Mouse (Mus musculus): ENCODE results near the gene Macrod2.

The Macrod2 gene

DNA sequence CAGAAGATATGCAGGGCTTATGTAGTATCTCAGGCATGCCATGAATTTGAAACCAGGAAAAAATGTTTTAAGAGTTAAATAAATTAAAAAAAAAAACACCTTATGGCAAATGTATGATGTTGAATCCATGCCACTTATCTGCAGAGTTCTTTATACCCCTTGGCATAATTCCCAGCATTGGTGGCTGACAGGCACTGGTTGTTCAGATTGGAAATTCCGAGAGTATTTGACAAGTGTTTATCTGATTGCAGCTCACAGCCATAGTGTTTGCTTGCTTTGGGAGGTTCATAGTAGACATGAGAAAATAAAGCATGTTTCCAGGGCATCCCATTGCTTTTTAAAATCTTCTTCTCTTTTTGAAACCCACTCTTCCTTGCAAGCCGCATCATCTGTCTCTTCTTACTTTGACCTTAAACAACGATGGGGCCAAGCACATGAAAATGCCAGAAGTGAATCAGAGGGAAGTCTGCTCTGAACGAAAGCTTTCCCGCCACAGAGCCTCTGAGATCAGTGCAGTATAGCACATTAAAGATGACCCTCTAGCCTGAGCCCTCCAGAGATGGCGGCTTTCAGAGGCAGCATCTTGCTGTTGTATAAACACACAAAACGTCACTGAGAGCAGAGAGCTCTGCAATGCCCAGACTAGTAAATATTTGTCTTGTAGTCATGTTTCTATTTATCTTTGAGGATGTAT is 1305.8 kb downstream of the Macrod2 start:
- DNase-seq (ENCODE audit: low spot score) = no peak

GRCm38 (mm10) chr2:141711785-141712184 is 1316.7 kb downstream of the Macrod2 start:
- no peak for DNase-seq (ENCODE audit: low spot score)

DNA sequence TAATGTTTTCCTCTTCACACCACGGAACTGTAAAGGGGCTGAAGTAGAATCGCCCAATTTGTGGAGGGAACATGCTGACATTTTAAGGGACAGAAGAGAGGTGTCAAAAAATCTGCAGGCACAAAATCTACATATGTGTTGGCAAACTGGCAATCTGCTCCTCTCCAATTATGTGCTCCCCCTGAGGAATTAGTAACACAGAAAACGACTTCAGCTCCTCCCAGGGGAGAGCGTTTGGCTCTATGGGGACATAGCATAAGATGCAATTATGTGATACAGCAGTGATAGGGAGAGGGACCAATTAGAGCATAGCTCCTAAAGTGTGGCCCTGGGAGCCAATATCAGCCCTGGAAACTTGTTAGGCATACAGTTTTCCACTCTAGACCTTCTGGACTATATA is 1317.2 kb downstream of the Macrod2 start:
- no peak for DNase-seq (ENCODE audit: low spot score)

- DNase-seq (ENCODE audit: low spot score) = no peak
These were observed 1320.0 kb downstream of the Macrod2 start for GRCm38 (mm10) chr2:141715061-141715460.

- no peak for DNase-seq (ENCODE audit: low spot score)
These were observed 1327.4 kb downstream of the Macrod2 start for GRCm38 (mm10) chr2:141722531-141722930.

DNA sequence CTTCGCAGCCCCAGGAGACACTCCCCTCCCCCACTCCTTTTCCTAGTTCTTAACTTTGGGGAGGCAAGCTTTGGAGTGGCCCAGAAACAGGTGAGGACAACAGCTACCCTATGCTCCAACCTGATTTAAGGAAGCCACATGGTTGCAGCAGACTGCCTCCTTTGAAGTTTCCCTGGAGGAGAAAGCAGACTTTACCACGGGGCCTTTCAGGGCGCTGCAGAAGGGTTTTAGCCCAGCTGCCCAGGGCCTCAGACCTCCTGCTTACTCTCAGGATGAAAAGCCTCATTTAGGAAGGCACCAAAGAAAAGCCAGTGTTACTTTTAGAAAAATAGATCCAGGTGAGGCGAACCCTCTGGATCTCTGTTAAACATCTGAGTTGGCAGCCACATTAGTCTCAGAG is 1333.9 kb downstream of the Macrod2 start:
- no peak for DNase-seq (ENCODE audit: low spot score)

GRCm38 (mm10) chr2:141736685-141737456 is 1341.8 kb downstream of the Macrod2 start:
- DNase-seq (ENCODE audit: low spot score) = no peak

DNA sequence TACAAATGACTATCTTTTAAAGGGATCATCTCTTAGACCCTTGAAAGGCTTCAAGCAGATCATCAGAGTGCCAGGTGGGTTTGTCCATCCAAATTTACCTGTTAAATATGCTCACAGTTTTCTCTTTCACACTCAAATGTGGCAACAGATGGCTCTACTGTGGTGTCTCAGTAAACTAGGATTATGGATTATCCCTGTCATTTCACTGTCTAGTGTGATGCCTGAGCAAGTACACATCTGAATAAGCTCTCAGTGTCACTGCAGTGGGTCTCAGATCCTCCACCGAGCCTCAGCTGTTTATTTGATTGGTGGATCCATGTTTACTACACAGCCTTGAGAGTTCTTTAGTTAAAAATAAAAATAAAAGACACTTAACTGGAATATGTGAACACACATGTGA is 1343.6 kb downstream of the Macrod2 start:
- no peak for DNase-seq (ENCODE audit: low spot score)

DNA sequence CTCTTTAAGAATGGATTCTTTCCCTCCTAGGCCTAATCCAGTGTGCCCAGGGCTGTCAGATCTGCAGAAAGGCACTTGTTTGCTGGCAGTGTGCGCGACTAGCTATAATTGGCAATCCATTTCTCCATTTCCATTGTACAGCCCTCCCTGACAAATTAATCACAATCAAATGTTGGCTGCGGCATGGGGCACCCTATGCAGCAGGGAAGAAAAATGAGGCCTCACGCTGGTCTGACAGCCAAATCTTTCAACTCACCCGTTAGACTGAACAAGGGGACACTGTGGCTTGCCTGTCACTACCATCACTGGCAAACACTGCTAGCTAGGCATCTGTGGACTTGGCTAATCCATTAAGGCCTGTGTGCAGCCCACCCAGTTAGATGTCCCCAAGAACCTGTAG is 1345.2 kb downstream of the Macrod2 start:
- DNase-seq (ENCODE audit: low spot score) = no peak

DNA sequence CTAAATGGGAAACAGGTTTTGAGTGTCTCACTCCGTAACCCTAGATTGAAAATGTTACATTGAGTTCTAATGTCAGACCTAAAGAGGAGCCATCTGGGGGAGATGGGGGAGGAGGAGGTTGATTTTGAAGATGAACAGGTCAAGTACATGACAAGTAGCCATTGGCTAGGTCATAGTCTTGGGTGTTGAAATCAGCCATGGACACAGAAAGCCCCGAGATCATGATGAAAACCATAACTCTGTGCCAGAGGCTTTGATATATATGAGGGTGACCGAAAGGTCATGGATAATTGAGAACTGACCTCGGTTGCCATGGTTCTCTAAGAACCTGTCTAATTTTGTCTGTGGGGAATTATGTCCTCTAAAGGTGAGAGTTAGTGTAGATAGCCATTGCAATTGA is 1405.1 kb downstream of the Macrod2 start:
- no peak for DNase-seq (ENCODE audit: low spot score)

GRCm38 (mm10) chr2:141800909-141801308 is 1405.8 kb downstream of the Macrod2 start:
- no peak for DNase-seq (ENCODE audit: low spot score)

- no peak for DNase-seq (ENCODE audit: low spot score)
These were observed 1421.2 kb downstream of the Macrod2 start for GRCm38 (mm10) chr2:141816266-141816665.

- DNase-seq (ENCODE audit: low spot score) = no peak
These were observed 1422.6 kb downstream of the Macrod2 start for GRCm38 (mm10) chr2:141817546-141818180.

- no peak for DNase-seq (ENCODE audit: low spot score)
These were observed 1425.7 kb downstream of the Macrod2 start for GRCm38 (mm10) chr2:141820795-141821194.

DNA sequence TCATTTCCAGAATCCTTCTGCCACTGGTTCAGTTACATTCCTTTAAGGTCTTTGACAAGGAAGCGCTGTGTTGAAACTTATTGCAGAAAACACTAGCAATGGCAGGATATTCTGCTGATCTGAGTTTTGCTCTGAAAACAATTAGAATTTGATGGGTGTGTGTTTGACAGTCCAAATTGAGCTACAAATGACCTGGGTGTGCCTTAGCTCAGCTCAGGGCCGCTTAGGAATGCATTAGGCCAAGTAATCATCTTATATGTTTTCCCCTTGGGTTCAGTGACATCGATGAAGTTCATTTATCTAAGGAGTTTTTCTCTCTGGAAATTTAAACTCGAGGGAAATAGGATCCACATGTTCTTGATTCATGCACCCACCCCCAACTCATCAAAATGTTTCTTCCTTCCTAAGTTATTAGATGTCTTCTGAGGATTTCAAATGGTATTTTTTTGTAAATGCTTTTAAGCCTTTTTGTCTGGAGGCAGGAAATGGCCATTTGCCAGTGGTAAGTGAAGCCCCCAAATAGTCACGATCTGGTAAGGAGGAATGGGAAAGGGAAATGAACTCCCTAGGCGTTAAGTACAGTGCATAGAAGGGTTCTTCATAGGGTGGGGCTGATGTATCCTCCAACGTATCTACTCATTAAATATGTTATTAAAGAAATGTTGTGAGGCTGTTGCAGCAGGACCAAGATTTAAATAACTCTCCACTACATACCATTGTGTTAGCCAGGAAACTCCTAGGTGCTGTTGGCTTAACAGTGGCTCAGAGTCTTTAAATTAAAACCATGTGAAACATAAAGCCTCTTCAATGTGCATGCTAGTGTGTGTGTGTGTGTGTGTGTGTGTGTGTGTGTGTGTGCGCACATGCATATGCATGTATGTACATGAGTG is 1430.7 kb downstream of the Macrod2 start:
- DNase-seq (ENCODE audit: low spot score) = no peak

GRCm38 (mm10) chr2:141830496-141830895 is 1435.4 kb downstream of the Macrod2 start:
- no peak for DNase-seq (ENCODE audit: low spot score)

DNA sequence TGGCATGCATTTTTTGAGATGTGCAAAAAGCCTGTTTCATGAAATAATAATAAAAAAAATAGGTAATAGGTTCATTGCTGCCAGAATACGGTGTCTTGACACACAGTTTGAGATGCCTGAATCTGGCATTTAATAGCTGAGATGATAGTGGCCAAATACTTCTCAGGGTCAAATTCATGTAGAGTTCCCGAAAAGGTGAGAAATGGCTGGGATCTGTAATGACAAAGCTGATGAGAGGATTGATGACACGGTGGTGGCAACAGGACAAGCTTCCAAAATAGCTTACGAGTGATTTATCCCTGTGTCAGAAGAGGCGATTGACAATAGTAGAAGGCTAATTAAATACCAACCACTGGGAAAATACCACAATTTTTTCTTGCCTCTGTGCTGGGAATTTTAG is 1436.4 kb downstream of the Macrod2 start:
- DNase-seq (ENCODE audit: low spot score) = no peak

DNA sequence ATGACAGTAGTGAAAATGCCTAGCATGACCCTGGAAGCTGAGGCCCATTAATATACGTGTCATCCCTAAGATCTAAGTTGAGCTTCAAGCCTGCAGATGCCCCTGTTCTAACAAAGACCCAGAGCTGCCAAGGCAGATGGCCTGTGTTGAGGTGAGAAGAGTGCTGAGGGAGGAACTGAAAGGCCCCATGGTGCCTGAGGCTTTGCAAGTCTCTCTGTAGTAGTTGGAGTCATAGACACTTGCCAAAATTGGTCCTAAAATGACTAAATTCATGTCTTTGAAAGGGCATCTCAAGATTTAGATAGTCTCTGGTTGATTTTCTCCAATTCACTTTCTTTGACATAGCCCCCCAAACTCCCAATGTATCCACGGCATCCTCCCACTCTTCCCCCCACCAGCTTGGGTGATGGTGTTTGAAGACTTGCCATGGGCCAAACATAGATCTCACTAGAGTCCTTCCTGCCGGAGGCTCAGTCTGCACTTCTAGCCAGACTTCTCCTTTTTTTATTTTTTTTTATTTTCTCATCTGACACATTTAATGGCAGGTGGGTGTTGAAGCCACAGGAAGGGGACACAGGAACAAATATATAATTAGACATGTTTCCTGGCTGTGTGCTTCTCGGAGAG is 1439.2 kb downstream of the Macrod2 start:
- DNase-seq (ENCODE audit: low spot score) = no peak

GRCm38 (mm10) chr2:141844408-141845175 is 1449.5 kb downstream of the Macrod2 start:
- DNase-seq (ENCODE audit: low spot score) = no peak

DNA sequence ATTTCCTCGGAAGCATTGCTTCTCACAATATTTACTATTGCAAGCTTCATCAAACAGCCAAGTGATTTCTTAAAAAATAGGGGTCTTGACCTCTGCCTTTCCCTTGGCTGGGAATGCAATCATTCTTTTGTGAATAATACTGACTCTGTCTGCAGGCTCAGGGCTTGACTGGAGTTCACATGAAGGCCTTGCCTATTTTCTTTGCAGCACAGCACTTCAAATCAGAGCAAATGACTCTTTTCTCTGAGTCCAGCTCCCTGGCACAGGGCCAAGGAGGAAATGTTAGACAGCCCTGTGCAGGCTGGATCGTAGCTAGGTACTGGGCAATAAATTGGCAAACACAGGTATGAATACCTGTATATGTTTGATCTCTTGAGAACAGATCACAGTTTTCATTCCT is 1464.1 kb downstream of the Macrod2 start:
- DNase-seq (ENCODE audit: low spot score) = peak; percentile 0

Data from lung, postnatal 25 days (tissue).